In genomic region chr6:30159516-30160045, GRCm38 (mm10) we compare ENCODE assay signal across 17 mouse cellular contexts.
"Had no signal": no experiment of that assay in that cellular context is flagged by ENCODE, and none has a peak within 500 bp of the region (broad histone marks: within the 10 kb centered on the region; RNA-seq: fewer than 3 reads in every experiment).

No protein-coding gene starts in this region.

- H3K9me3 ChIP-seq: liver, embryonic 13.5 days; midbrain, embryonic 12.5 days; neural tube, embryonic 13.5 days had no signal

- DNase-seq: kidney, adult 9 months; kidney, postnatal 14 days; layer of hippocampus, postnatal 36 days; liver, embryonic 13.5 days; lung, adult 2 months; lung, postnatal 14 days; lung, postnatal 4 days; right cerebral cortex, postnatal 4 days; thymus, adult 2 months; thymus, postnatal 14 days; thymus, postnatal 4 days had no signal

- H3K36me3 ChIP-seq: liver, embryonic 13.5 days; midbrain, embryonic 12.5 days; neural tube, embryonic 13.5 days had no signal

- H3K27me3 ChIP-seq: neural tube, embryonic 13.5 days had no signal

- H3K4me1 ChIP-seq: midbrain, embryonic 12.5 days; neural tube, embryonic 13.5 days had no signal

- H3K4me2 ChIP-seq: liver, embryonic 13.5 days; midbrain, embryonic 12.5 days; neural tube, embryonic 13.5 days had no signal

- H3K9ac ChIP-seq: liver, embryonic 13.5 days; midbrain, embryonic 12.5 days; neural tube, embryonic 13.5 days had no signal

- H3K27ac ChIP-seq: left cerebral cortex, adult 2 months; liver, embryonic 13.5 days; midbrain, embryonic 12.5 days; neural tube, embryonic 13.5 days; stomach, postnatal 0 days had no signal

- ATAC-seq: midbrain, embryonic 16.5 days had no signal

- H3K4me3 ChIP-seq: left cerebral cortex, adult 2 months; liver, embryonic 13.5 days; midbrain, embryonic 12.5 days; myocyte; neural tube, embryonic 13.5 days had no signal
